Mouse (Mus musculus): ENCODE measurements around the gene Gm20696. TPM values are rescaled to one million over a fixed set of nuclear protein-coding genes. Genes with fewer than 3 reads are reported as not detected.

Gene Gm20696
- polyA plus RNA-seq, 1 experiment from 2014 or later = 0.03 TPM

GRCm38 (mm10) chr6:99439214-99439877 is 227.3 kb downstream of the Gm20696 start:
- peak overlapping the region; percentile 92 for H3K27ac ChIP-seq
- H3K79me2 ChIP-seq (ENCODE audit: inconsistent target) = peaks cover 7% of the 10 kb centered on the region; the same call in 1 of the 2 replicates
- H3K4me3 ChIP-seq (ENCODE audit: inconsistent target) = no peak overlapping the region
- H3K36me3 ChIP-seq (ENCODE audit: inconsistent target) = no peaks in the 10 kb centered on the region
- WGBS (ENCODE audit: missing documents) = 62% methylated on average over 9 of the region's 9 CpGs

- Histone ChIP-seq H3K36me3 (ENCODE audit: inconsistent target) (no peaks in the 10 kb centered on the region), H3K4me3 (ENCODE audit: inconsistent target) (no peak overlapping the region), H3K79me2 (ENCODE audit: inconsistent target) (peaks cover 22% of the 10 kb centered on the region; the same call in 1 of the 2 replicates), H3K27ac (peak overlapping the region; percentile 92)
- WGBS (ENCODE audit: missing documents) = 13% methylated on average over 6 of the region's 6 CpGs
These were observed 230.2 kb downstream of the Gm20696 start for GRCm38 (mm10) chr6:99436371-99436770.

- 9% methylated on average over 10 of the region's 10 CpGs for WGBS (ENCODE audit: missing documents)
- peak overlapping the region; percentile 92 for H3K27ac ChIP-seq
- no peaks in the 10 kb centered on the region for H3K36me3 ChIP-seq (ENCODE audit: inconsistent target)
- peaks cover 22% of the 10 kb centered on the region; the same call in 1 of the 2 replicates for H3K79me2 ChIP-seq (ENCODE audit: inconsistent target)
- H3K4me3 ChIP-seq (ENCODE audit: inconsistent target) = no peak overlapping the region
These were observed 231.5 kb downstream of the Gm20696 start for GRCm38 (mm10) chr6:99435140-99435539.

- WGBS (ENCODE audit: missing documents) = 96% methylated on average over 9 of the region's 9 CpGs
- H3K79me2 ChIP-seq (ENCODE audit: inconsistent target) = 0 out of 2 replicates have a peak, but pooled peaks cover 15% of the 10 kb centered on the region
- H3K36me3 ChIP-seq (ENCODE audit: inconsistent target) = no peaks in the 10 kb centered on the region
- no peak overlapping the region for H3K4me3 ChIP-seq (ENCODE audit: inconsistent target)
- H3K27ac ChIP-seq = no peak overlapping the region
These were observed 233.6 kb downstream of the Gm20696 start for GRCm38 (mm10) chr6:99433006-99433405.

GRCm38 (mm10) chr6:99431941-99432340 is 234.7 kb downstream of the Gm20696 start:
- Histone ChIP-seq H3K79me2 (ENCODE audit: inconsistent target) (0 out of 2 replicates have a peak, but pooled peaks cover 15% of the 10 kb centered on the region), H3K27ac (peak overlapping the region; percentile 34; the same call in 1 of the 2 replicates), H3K36me3 (ENCODE audit: inconsistent target) (no peaks in the 10 kb centered on the region), H3K4me3 (ENCODE audit: inconsistent target) (no peak overlapping the region)
- WGBS (ENCODE audit: missing documents) = 54% methylated on average over 4 of the region's 4 CpGs

GRCm38 (mm10) chr6:99430560-99430959 is 236.0 kb downstream of the Gm20696 start:
- no peak overlapping the region for H3K27ac ChIP-seq
- WGBS (ENCODE audit: missing documents) = 96% methylated on average over 14 of the region's 14 CpGs

GRCm38 (mm10) chr6:99429378-99430131 is 237.0 kb downstream of the Gm20696 start:
- no peak overlapping the region for H3K4me3 ChIP-seq (ENCODE audit: inconsistent target)
- peaks cover 15% of the 10 kb centered on the region; the same call in 1 of the 2 replicates for H3K79me2 ChIP-seq (ENCODE audit: inconsistent target)
- no peak overlapping the region for H3K27ac ChIP-seq
- whole genome bisulfite sequencing (ENCODE audit: missing documents) = 92% methylated on average over 16 of the region's 16 CpGs
- H3K36me3 ChIP-seq (ENCODE audit: inconsistent target) = no peaks in the 10 kb centered on the region

More at GRCm38 (mm10) chr6:99430560-99430959, 236.0 kb downstream of the Gm20696 start:
- H3K4me3 ChIP-seq (ENCODE audit: inconsistent target) = no peak overlapping the region
- peaks cover 15% of the 10 kb centered on the region; the same call in 1 of the 2 replicates for H3K79me2 ChIP-seq (ENCODE audit: inconsistent target)
- H3K36me3 ChIP-seq (ENCODE audit: inconsistent target) = no peaks in the 10 kb centered on the region

- Histone ChIP-seq H3K4me3 (ENCODE audit: inconsistent target) (no peak overlapping the region), H3K27ac (no peak overlapping the region), H3K36me3 (ENCODE audit: inconsistent target) (no peaks in the 10 kb centered on the region), H3K79me2 (ENCODE audit: inconsistent target) (peaks cover 15% of the 10 kb centered on the region; the same call in 1 of the 2 replicates)
- WGBS (ENCODE audit: missing documents) = 50% methylated on average over 2 of the region's 2 CpGs
These were observed 237.6 kb downstream of the Gm20696 start for GRCm38 (mm10) chr6:99428961-99429360.

GRCm38 (mm10) chr6:99427301-99427700 is 239.3 kb downstream of the Gm20696 start:
- H3K36me3 ChIP-seq (ENCODE audit: inconsistent target) = no peaks in the 10 kb centered on the region
- H3K79me2 ChIP-seq (ENCODE audit: inconsistent target) = peaks cover under 1% of the 10 kb centered on the region; the same call in 1 of the 2 replicates
- H3K4me3 ChIP-seq (ENCODE audit: inconsistent target) = no peak overlapping the region
- H3K27ac ChIP-seq = no peak overlapping the region
- 74% methylated on average over 4 of the region's 4 CpGs for WGBS (ENCODE audit: missing documents)

- H3K36me3 ChIP-seq (ENCODE audit: inconsistent target) = no peaks in the 10 kb centered on the region
- no peak overlapping the region for H3K27ac ChIP-seq
- no peaks in the 10 kb centered on the region; the same call in 1 of the 2 replicates for H3K79me2 ChIP-seq (ENCODE audit: inconsistent target)
- no peak overlapping the region for H3K4me3 ChIP-seq (ENCODE audit: inconsistent target)
- whole genome bisulfite sequencing (ENCODE audit: missing documents) = 86% methylated on average over 3 of the region's 3 CpGs
These were observed 241.6 kb downstream of the Gm20696 start for GRCm38 (mm10) chr6:99425044-99425443.

GRCm38 (mm10) chr6:99420666-99421065 is 245.9 kb downstream of the Gm20696 start:
- Histone ChIP-seq H3K4me3 (ENCODE audit: inconsistent target) (no peak overlapping the region), H3K79me2 (ENCODE audit: inconsistent target) (peaks cover 7% of the 10 kb centered on the region; the same call in 1 of the 2 replicates), H3K27ac (no peak overlapping the region), H3K36me3 (ENCODE audit: inconsistent target) (no peaks in the 10 kb centered on the region)
- WGBS (ENCODE audit: missing documents) = 92% methylated on average over 8 of the region's 8 CpGs

GRCm38 (mm10) chr6:99412598-99412997 is 254.0 kb downstream of the Gm20696 start:
- H3K36me3 ChIP-seq (ENCODE audit: inconsistent target) = no peaks in the 10 kb centered on the region
- H3K27ac ChIP-seq = no peak overlapping the region
- 60% methylated on average over 5 of the region's 6 CpGs for WGBS (ENCODE audit: missing documents)
- no peaks in the 10 kb centered on the region for H3K79me2 ChIP-seq (ENCODE audit: inconsistent target)
- no peak overlapping the region for H3K4me3 ChIP-seq (ENCODE audit: inconsistent target)

- no peak overlapping the region for H3K4me3 ChIP-seq (ENCODE audit: inconsistent target)
- no peaks in the 10 kb centered on the region for H3K36me3 ChIP-seq (ENCODE audit: inconsistent target)
- H3K27ac ChIP-seq = no peak overlapping the region
- H3K79me2 ChIP-seq (ENCODE audit: inconsistent target) = peaks cover 11% of the 10 kb centered on the region
- WGBS (ENCODE audit: missing documents) = 93% methylated on average over 5 of the region's 5 CpGs
These were observed 257.0 kb downstream of the Gm20696 start for GRCm38 (mm10) chr6:99409602-99410001.

- WGBS (ENCODE audit: missing documents) = 89% methylated on average over 4 of the region's 4 CpGs
- H3K4me3 ChIP-seq (ENCODE audit: inconsistent target) = no peak overlapping the region
- H3K27ac ChIP-seq = no peak overlapping the region
- H3K36me3 ChIP-seq (ENCODE audit: inconsistent target) = no peaks in the 10 kb centered on the region
- peaks cover 18% of the 10 kb centered on the region for H3K79me2 ChIP-seq (ENCODE audit: inconsistent target)
These were observed 257.7 kb downstream of the Gm20696 start for GRCm38 (mm10) chr6:99408880-99409279.
